Mouse (Mus musculus) kidney, adult 2 months (tissue): ENCODE data around the gene Ubb.

Source experiments
- CTCF ChIP-seq: fragments of 200-500 bp; conservative IDR thresholded peaks from 2 replicates; pipeline ENCODE4 v1.5.1; 2011; ENCODE audit warnings: low read depth, mild to moderate bottlenecking, control low read depth, low read length, moderate library complexity, mixed read lengths; ENCODE audit not compliant: insufficient read depth, insufficient read length
- POLR2A ChIP-seq: fragments of 200-500 bp; IDR thresholded peaks from one replicate; pipeline ENCODE4 v1.6.1; 2011; ENCODE audit warnings: low read depth, low read length, control low read depth

DNA sequence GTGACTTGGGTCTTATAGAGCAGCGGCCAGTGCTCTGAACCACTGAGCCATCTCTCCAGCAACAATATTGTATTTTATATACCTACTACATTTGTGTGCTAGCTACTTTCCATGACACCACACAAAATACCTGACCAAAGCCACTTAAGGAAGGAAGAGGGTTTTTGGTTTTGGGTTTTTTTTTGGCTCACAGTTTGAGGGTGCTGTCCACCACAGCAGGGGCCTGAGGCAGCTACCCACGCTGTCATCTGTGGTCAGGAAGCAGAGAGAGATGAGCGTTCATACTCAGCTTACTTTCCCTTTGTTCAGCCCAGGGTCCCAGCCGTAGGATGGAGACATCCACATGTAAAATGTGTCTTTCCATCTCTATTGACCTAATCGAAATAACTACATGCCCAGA lies 36.1 kb downstream of the Ubb start:
- no peak for TF ChIP-seq POLR2A
- no peak for TF ChIP-seq CTCF
